Mouse (Mus musculus) embryo, embryonic 11 days (tissue): Measurements from ENCODE around the gene Fam24b.

Experiments
- DNase-seq: peaks from one replicate; pipeline ENCODE4 v3.0.0-alpha.2; 2015

Fam24b gene

GRCm38 (mm10) chr7:131329416-131329815 is at the start of gene Fam24b:
Gene Fam24b, minus strand, starts transcription at chr7:131329516.
- no peak for DNase-seq

GRCm38 (mm10) chr7:131371880-131372651 is 42.8 kb upstream of the Fam24b start:
- DNase-seq: peak; percentile 22

GRCm38 (mm10) chr7:131371470-131371860 is 42.1 kb upstream of the Fam24b start:
- no peak for DNase-seq

GRCm38 (mm10) chr7:131370648-131371469 is 41.5 kb upstream of the Fam24b start, which contains the start of gene Pstk:
Gene Pstk, plus strand, starts transcription at chr7:131371141.
- DNase-seq: peak; percentile 94

- no peak for DNase-seq
These were observed 34.8 kb upstream of the Fam24b start for GRCm38 (mm10) chr7:131364131-131364530.

- DNase-seq: peak; percentile 98
These were observed 33.4 kb upstream of the Fam24b start, which contains the start of gene 2310057M21Rik for GRCm38 (mm10) chr7:131362615-131363300. Gene 2310057M21Rik, minus strand, starts transcription at chr7:131362759.

GRCm38 (mm10) chr7:131362269-131362614 is 32.9 kb upstream of the Fam24b start:
- no peak for DNase-seq

GRCm38 (mm10) chr7:131356105-131356504 is 26.8 kb upstream of the Fam24b start:
- no peak for DNase-seq

GRCm38 (mm10) chr7:131345856-131346541 is 16.7 kb upstream of the Fam24b start:
- no peak for DNase-seq

- peak; percentile 5 for DNase-seq
These were observed 8.3 kb upstream of the Fam24b start for GRCm38 (mm10) chr7:131337502-131338068.

GRCm38 (mm10) chr7:131333564-131333963 is 4.2 kb upstream of the Fam24b start, which contains the start of gene Fam24a:
Gene Fam24a, plus strand, starts transcription at chr7:131333864.
- DNase-seq: no peak

- DNase-seq: no peak
These were observed 2.4 kb upstream of the Fam24b start for GRCm38 (mm10) chr7:131331688-131332087.

GRCm38 (mm10) chr7:131327054-131327453 is 2.3 kb downstream of the Fam24b start:
- DNase-seq: no peak

GRCm38 (mm10) chr7:131322192-131322591 is 7.1 kb downstream of the Fam24b start, which contains the start of gene Cuzd1:
Gene Cuzd1, minus strand, starts transcription at chr7:131322292.
- DNase-seq: no peak

GRCm38 (mm10) chr7:131318340-131318739 is 11.0 kb downstream of the Fam24b start:
- no peak for DNase-seq

GRCm38 (mm10) chr7:131317587-131317986 is 11.7 kb downstream of the Fam24b start:
- peak; percentile 24 for DNase-seq

GRCm38 (mm10) chr7:131314493-131314892 is 14.8 kb downstream of the Fam24b start:
- DNase-seq: no peak

GRCm38 (mm10) chr7:131306733-131307132 is 22.6 kb downstream of the Fam24b start:
- no peak for DNase-seq

- DNase-seq: no peak
These were observed 26.0 kb downstream of the Fam24b start for GRCm38 (mm10) chr7:131303340-131303739.

- peak; percentile 3 for DNase-seq
These were observed 32.2 kb downstream of the Fam24b start for GRCm38 (mm10) chr7:131297151-131297550.
